10 mouse cellular contexts compared by ENCODE assay signal in the genomic region with DNA sequence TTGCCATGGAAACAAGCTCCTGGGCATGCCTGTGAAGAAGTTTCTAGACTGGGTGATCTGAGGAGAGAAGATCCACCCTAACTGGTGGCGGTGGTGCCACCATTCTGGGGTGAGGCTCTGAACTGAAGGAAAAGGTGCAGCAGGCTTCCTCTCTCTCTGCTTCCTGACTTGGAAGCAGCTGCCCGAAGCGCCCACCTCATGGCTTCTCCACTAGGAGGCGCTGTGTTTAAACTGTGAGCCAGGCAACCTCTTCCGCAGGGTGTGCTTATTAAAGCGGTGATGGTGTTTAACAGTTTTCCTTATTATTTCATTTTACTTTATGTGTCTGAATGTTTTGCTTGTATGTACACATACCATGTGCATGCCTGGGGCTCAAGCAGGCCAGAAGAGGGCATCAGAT.
DNase-seq lines count a peak whose midpoint lies in the region; ATAC-seq and TF ChIP-seq lines count a peak whose summit lies in the region.
"Had no signal": no experiment of that assay in that cellular context is flagged by ENCODE, and none has a peak within 500 bp of the region (broad histone marks: within the 10 kb centered on the region; RNA-seq: fewer than 3 reads in every experiment).

No protein-coding gene starts in this region.

- H3K4me2 ChIP-seq in kidney, embryonic 16.5 days (replicated peaks; ENCODE audit: low read depth, low read length): no peak overlapping the region
- H3K4me2 ChIP-seq: embryonic facial prominence, embryonic 15.5 days had no signal

- no peak for TF ChIP-seq POLR2A in cortical plate, adult 2 months (IDR thresholded peaks at IDR 0.05; ENCODE audit: extremely low read depth, insufficient read depth, low read length)

- WGBS in kidney, embryonic 16.5 days: 50% methylated on average over 6 of the region's 6 CpGs

- no peak overlapping the region for H3K9ac ChIP-seq in kidney, embryonic 16.5 days (replicated peaks; ENCODE audit: low read length)
- H3K9ac ChIP-seq: embryonic facial prominence, embryonic 15.5 days had no signal

- H3K4me3 ChIP-seq in kidney, embryonic 16.5 days (ENCODE audit: low read length): no peak overlapping the region
- no peak overlapping the region for H3K4me3 ChIP-seq in cortical plate, adult 2 months (ENCODE audit: insufficient read depth, low read length)
- H3K4me3 ChIP-seq: embryonic facial prominence, embryonic 15.5 days had no signal

- no peak overlapping the region for H3K27ac ChIP-seq in kidney, embryonic 16.5 days (ENCODE audit: low read length)
- H3K27ac ChIP-seq in cortical plate, adult 2 months (ENCODE audit: insufficient read depth, low read length): no peak overlapping the region
- H3K27ac ChIP-seq: embryonic facial prominence, embryonic 15.5 days had no signal

- no peaks in the 10 kb centered on the region for H3K36me3 ChIP-seq in kidney, embryonic 16.5 days (ENCODE audit: insufficient read depth, low read length)
- H3K36me3 ChIP-seq: embryonic facial prominence, embryonic 15.5 days had no signal

- no peak for ATAC-seq in kidney, embryonic 16.5 days (ENCODE audit: low FRiP score, low TSS enrichment)

- H3K4me1 ChIP-seq in kidney, embryonic 16.5 days (ENCODE audit: insufficient read depth, low read length): no peaks in the 10 kb centered on the region
- H3K4me1 ChIP-seq in cortical plate, adult 2 months (ENCODE audit: control insufficient read depth, insufficient read depth, low read length): no peaks in the 10 kb centered on the region
- H3K4me1 ChIP-seq: embryonic facial prominence, embryonic 15.5 days had no signal

- DNase-seq in kidney, postnatal 10 days: peak; percentile 13
- peak; percentile 10 for DNase-seq in urinary bladder, postnatal 14 days (ENCODE audit: low spot score)
- DNase-seq in urinary bladder, postnatal 10 days (ENCODE audit: low spot score): no peak
- DNase-seq in thymus, postnatal 4 days: peak; percentile 50
- no peak for DNase-seq in B cell, adult 2 months
- no peak for DNase-seq in adipocyte (ENCODE audit: low spot score)
- DNase-seq: kidney, adult 8-10 months had no signal

- no peaks in the 10 kb centered on the region for H3K27me3 ChIP-seq in kidney, embryonic 16.5 days (ENCODE audit: insufficient read depth, low read length)
- H3K27me3 ChIP-seq: embryonic facial prominence, embryonic 15.5 days had no signal

- H3K9me3 ChIP-seq in kidney, embryonic 16.5 days (ENCODE audit: low read length): no peaks in the 10 kb centered on the region
- H3K9me3 ChIP-seq: embryonic facial prominence, embryonic 15.5 days had no signal

- TF ChIP-seq CTCF in cortical plate, adult 2 months (IDR thresholded peaks at IDR 0.05; ENCODE audit: extremely low read depth, insufficient read depth, low read length): peak; percentile 38; the same call in 1 of the 2 replicates

Comparison
In these comparisons a context has a peak if more than half of its experiments do, and no peak if none do; other contexts are left out.
1. DNase-seq: peak in kidney, postnatal 10 days (single experiment), urinary bladder, postnatal 14 days (single experiment) and thymus, postnatal 4 days (single experiment); none in urinary bladder, postnatal 10 days (single experiment), B cell, adult 2 months (0 of 2) and adipocyte (single experiment).